Mouse (Mus musculus): ENCODE results near the gene Rpgr.

The Rpgr gene

DNA sequence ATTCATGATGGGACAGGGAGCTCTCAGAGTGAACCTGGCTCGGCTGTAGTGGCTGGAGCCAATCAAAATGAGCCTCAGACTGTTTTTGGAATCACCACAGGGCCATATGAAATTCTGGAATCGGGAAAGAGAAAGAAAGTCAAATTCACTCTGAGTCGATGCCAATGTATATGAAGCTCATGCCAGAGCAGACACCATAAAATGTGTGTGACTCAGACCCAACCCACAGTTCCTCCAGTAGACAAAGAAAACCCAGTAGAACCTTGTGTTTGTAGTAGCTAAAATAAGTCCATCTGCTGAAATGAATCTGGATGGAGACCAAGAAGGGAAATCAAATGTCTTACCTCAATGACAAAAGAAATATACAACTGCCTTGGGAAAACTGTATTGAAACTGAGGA, 142.8 kb downstream of the Rpgr start:
- no peak for DNase-seq (ENCODE audit: low read depth, low spot score)

DNA sequence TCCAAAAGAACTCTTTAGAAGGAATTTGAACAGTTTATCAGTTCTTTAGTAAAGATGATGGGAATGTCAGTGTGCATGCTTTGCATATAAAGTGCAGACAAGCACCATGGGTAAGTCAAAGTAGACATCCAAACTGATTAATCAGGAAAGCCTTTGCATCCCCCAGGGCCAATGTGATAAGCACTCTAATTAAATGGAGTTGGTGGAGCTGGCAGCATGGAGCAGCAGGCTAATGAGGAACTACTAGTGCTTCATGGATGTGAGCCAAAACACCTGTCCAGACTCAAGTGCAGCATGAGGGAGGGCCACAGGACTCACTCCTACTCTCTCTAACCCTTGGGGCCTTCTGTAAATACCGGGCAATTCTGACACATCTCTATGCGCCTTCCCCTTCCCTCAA, 145.2 kb downstream of the Rpgr start:
- no peak for DNase-seq (ENCODE audit: low read depth, low spot score)

DNA sequence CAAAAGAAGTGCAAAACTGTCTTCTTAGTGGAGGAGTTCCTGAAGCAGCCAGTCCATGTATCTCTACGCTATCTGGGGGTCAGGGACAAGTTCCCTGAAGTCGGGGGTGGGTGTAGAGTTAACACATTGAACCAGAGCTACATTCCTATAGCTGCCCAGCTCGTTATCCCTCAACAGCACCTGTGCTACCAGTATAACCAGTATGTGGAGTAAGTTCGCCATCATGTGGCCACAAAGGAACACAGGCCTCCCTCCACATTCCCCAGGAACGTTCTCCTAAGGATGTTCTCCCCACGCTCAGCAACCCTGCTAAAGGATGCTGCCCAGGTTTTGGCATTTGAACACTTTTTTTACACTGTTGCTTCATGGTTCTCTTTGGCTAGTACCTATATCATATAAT, 146.0 kb downstream of the Rpgr start:
- DNase-seq (ENCODE audit: low read depth, low spot score) = peak; percentile 2

DNA sequence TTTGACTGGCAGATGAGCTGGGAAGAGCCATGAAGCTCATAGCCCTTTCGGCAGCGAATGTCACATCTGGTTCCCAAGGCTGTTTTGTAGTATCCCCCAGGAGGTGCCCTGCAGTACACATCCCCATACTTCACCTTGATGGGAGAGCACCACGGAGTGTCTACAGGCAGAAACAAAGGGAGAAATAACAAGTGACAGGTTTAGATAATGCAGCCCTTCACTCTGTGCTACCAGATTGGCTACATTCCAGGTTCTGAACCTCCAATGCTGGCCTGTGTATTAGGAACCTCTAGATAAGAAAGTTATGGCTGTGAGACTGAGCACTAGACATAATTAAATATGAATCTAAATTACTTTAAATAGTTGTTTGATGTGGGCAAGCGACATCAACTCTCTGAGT, 147.3 kb downstream of the Rpgr start:
- no peak for DNase-seq (ENCODE audit: low read depth, low spot score)

DNA sequence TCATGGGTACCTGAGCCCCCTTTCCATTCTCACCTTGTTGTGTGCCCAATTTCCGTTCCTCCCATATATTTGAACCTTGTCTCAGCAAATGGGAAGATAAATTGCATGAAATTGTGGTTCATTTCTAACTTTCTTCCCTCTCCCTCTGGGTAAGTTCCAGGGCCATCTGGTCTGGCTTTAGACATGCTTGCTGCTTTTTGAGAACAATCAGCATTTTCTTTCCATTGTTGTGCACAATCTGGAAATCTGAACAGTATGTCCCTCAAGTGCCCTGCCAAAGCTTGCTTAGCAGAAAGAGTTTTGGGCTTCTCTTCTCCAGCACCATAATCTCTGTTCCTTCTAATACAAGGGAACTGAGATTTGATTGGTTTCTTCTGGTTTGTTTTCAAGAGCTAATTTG, 152.9 kb downstream of the Rpgr start:
- no peak for DNase-seq (ENCODE audit: low read depth, low spot score)

DNA sequence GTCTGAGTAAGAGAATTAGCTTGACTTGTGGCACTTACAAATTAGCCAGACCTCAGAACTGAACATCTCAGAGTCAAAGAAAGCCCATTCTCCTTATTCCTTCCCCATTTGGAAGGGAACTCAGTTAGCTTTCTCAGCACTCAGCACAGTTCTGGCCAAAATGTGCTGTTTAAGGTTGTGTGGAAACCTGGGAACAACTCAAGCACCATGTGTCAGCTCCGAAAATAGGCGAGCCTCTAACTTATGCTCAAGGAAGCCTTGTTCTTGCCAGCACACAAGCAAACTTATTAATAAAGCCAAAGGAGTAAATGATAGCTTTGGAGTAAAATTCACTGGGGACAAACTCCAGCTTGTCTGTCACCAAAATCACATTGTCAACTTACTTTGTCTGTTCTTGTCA, 153.4 kb downstream of the Rpgr start:
- no peak for DNase-seq (ENCODE audit: low read depth, low spot score)

DNA sequence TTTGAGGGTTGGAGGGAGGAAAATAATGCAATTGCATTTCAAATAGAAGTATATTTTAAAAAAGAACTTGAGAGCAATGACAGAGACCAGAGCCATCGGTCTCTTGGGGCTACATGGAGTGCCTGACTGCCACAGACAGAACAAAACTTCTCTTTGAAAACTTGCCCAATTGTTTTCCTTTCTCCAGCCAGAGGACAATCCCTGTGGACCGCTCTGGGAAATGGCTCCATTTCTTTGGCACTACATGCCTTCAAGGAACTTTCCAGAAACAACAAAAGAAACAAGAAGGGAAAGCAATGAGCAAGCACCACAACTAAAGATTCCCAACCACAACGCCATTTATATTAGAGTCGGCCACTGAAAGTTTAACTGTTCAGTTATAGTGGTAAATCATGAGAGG, 154.5 kb downstream of the Rpgr start:
- DNase-seq (ENCODE audit: low read depth, low spot score) = no peak

DNA sequence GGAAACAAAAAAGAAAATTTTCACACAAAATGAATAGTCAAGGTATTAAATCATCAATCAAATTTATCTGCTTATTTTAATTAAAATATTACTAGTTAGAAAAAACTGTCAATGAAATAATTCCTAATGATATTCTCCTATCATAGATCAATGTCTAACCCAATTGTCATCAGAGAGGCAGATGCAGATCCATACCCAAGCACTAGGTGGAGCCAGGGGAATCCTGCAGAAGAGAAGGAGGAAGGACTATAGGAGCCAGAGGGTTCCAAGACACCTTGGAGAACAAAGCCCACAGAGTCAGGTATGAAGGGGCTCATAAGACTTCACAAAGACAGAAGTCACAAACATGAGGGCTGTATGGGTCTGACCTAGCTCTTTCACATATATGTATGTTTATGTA, 182.1 kb downstream of the Rpgr start:
- DNase-seq (ENCODE audit: low read depth, low spot score) = no peak
